Mouse (Mus musculus) neural tube, embryonic 15.5 days (tissue): Measurements from ENCODE around the gene Lrmda. TPM values are rescaled to one million over a fixed set of nuclear protein-coding genes. Genes with fewer than 3 reads are reported as not detected.

Experiments used
- ATAC-seq: fragments of 200-750 bp; cut with Nextera tagmentation; 2 replicates; pipeline ENCODE4 v1.8.0; 2017; ENCODE audit warnings: mild to moderate bottlenecking, moderate TSS enrichment, moderate library complexity; ENCODE audit not compliant: low FRiP score
- H3K27ac ChIP-seq: fragments of 300-500 bp; sonication (generic); replicated peaks from 2 replicates; pipeline ENCODE4 v1.5.1; 2015; ENCODE audit warnings: mild to moderate bottlenecking, inconsistent platforms
- H3K27me3 ChIP-seq: fragments of 300-500 bp; sonication (generic); replicated peaks from 2 replicates; pipeline ENCODE4 v1.6.1; 2015; ENCODE audit warnings: inconsistent platforms
- H3K36me3 ChIP-seq: fragments of 300-500 bp; sonication (generic); 2 replicates; pipeline ENCODE4 v1.6.1; 2015; ENCODE audit warnings: inconsistent platforms
- H3K4me1 ChIP-seq: fragments of 300-500 bp; sonication (generic); 2 replicates; pipeline ENCODE4 v1.6.1; 2015; ENCODE audit warnings: inconsistent platforms
- H3K4me2 ChIP-seq: fragments of 300-500 bp; sonication (generic); 2 replicates; pipeline ENCODE4 v1.6.1; 2015; ENCODE audit warnings: inconsistent platforms, mild to moderate bottlenecking, moderate library complexity
- H3K4me3 ChIP-seq: fragments of 300-500 bp; sonication (generic); replicated peaks from 2 replicates; pipeline ENCODE4 v1.5.1; 2015; ENCODE audit warnings: mild to moderate bottlenecking, inconsistent platforms
- H3K9ac ChIP-seq: fragments of 300-500 bp; sonication (generic); replicated peaks from 2 replicates; pipeline ENCODE4 v1.6.1; 2015; ENCODE audit warnings: mild to moderate bottlenecking, inconsistent platforms
- H3K9me3 ChIP-seq: fragments of 300-500 bp; sonication (generic); replicated peaks from 2 replicates; pipeline ENCODE4 v1.6.1; 2016; ENCODE audit warnings: inconsistent platforms
- WGBS: fragments of 180-500 bp; shearing (Covaris S2); methylation state at CpG from one replicate; pipeline ENCODE4 v1.1.7; 2015; ENCODE audit warnings: mixed read lengths; 5-methylcytosine and 5-hydroxymethylcytosine counted together
- polyA plus RNA-seq: library from polyadenylated mRNA; unstranded; fragments of >200 nt; fragmentation: Nextera tagmentation; extraction: Ambion mirVana; gene quantifications from 2 replicates; pipeline ENCODE4 v1.2.1, GENCODE M21; 2015

The Lrmda gene
- polyA plus RNA-seq, 1 experiment from 2014 or later, result 0.68 TPM

- Histone ChIP-seq H3K4me1 (peaks cover 32% of the 10 kb centered on the region), H3K4me3 (no peak overlapping the region), H3K36me3 (no peaks in the 10 kb centered on the region), H3K9me3 (no peaks in the 10 kb centered on the region), H3K4me2 (no peak overlapping the region), H3K27ac (peak overlapping the region; percentile 41), H3K9ac (no peak overlapping the region), H3K27me3 (no peaks in the 10 kb centered on the region)
- WGBS, result 9% methylated on average over 4 of the region's 4 CpGs
- ATAC-seq, result peak; percentile 72; the same call in 1 of the 2 replicates
These were observed 128.0 kb downstream of the Lrmda start for GRCm38 (mm10) chr14:22147341-22148024.

- Histone ChIP-seq H3K4me1 (peaks cover 31% of the 10 kb centered on the region), H3K4me3 (no peak overlapping the region), H3K4me2 (peak overlapping the region; percentile 29), H3K27ac (no peak overlapping the region), H3K36me3 (no peaks in the 10 kb centered on the region), H3K27me3 (no peaks in the 10 kb centered on the region), H3K9me3 (no peaks in the 10 kb centered on the region), H3K9ac (no peak overlapping the region)
- 16% methylated on average over 13 of the region's 13 CpGs for WGBS
- no peak for ATAC-seq
These were observed 133.2 kb downstream of the Lrmda start for GRCm38 (mm10) chr14:22152701-22153100.

GRCm38 (mm10) chr14:22154096-22154495, 134.6 kb downstream of the Lrmda start:
- Histone ChIP-seq H3K27ac (no peak overlapping the region), H3K9ac (no peak overlapping the region), H3K9me3 (no peaks in the 10 kb centered on the region), H3K4me2 (no peak overlapping the region), H3K4me1 (peaks cover 25% of the 10 kb centered on the region), H3K27me3 (no peaks in the 10 kb centered on the region), H3K4me3 (no peak overlapping the region), H3K36me3 (no peaks in the 10 kb centered on the region)
- no peak for ATAC-seq
- WGBS, result 77% methylated on average over 8 of the region's 8 CpGs

- Histone ChIP-seq H3K4me2 (no peak overlapping the region), H3K9ac (no peak overlapping the region), H3K4me1 (peaks cover 25% of the 10 kb centered on the region), H3K4me3 (no peak overlapping the region), H3K9me3 (no peaks in the 10 kb centered on the region), H3K27ac (no peak overlapping the region), H3K27me3 (no peaks in the 10 kb centered on the region), H3K36me3 (no peaks in the 10 kb centered on the region)
- no peak for ATAC-seq
- 21% methylated on average over 2 of the region's 2 CpGs for WGBS
These were observed 135.5 kb downstream of the Lrmda start for GRCm38 (mm10) chr14:22155034-22155433.

- ATAC-seq, result no peak
- H3K27ac ChIP-seq, result no peak overlapping the region
- no peaks in the 10 kb centered on the region for H3K9me3 ChIP-seq
- H3K4me1 ChIP-seq, result peaks cover 25% of the 10 kb centered on the region
- no peak overlapping the region for H3K9ac ChIP-seq
- no peaks in the 10 kb centered on the region for H3K27me3 ChIP-seq
- H3K36me3 ChIP-seq, result no peaks in the 10 kb centered on the region
- no peak overlapping the region for H3K4me3 ChIP-seq
- no peak overlapping the region for H3K4me2 ChIP-seq
- WGBS, result 27% methylated on average over 4 of the region's 4 CpGs
These were observed 136.1 kb downstream of the Lrmda start for GRCm38 (mm10) chr14:22155512-22156026.

- Histone ChIP-seq H3K36me3 (no peaks in the 10 kb centered on the region), H3K4me3 (no peak overlapping the region), H3K9ac (no peak overlapping the region), H3K27me3 (no peaks in the 10 kb centered on the region), H3K4me1 (peaks cover 25% of the 10 kb centered on the region), H3K9me3 (no peaks in the 10 kb centered on the region), H3K4me2 (no peak overlapping the region), H3K27ac (no peak overlapping the region)
- WGBS, result 66% methylated on average over 6 of the region's 6 CpGs
- no peak for ATAC-seq
These were observed 137.5 kb downstream of the Lrmda start for GRCm38 (mm10) chr14:22156991-22157390.

GRCm38 (mm10) chr14:22161416-22161815, 141.9 kb downstream of the Lrmda start:
- no peaks in the 10 kb centered on the region for H3K36me3 ChIP-seq
- no peaks in the 10 kb centered on the region for H3K9me3 ChIP-seq
- no peak for ATAC-seq
- H3K4me1 ChIP-seq, result 0 out of 2 replicates have a peak, but pooled peaks cover 7% of the 10 kb centered on the region
- H3K9ac ChIP-seq, result no peak overlapping the region
- no peak overlapping the region for H3K27ac ChIP-seq
- H3K27me3 ChIP-seq, result 0 out of 2 replicates have a peak, but pooled peaks cover 2% of the 10 kb centered on the region
- 21% methylated on average over 3 of the region's 3 CpGs for WGBS
- H3K4me2 ChIP-seq, result no peak overlapping the region
- H3K4me3 ChIP-seq, result no peak overlapping the region

GRCm38 (mm10) chr14:22167285-22167684, 147.8 kb downstream of the Lrmda start:
- Histone ChIP-seq H3K36me3 (no peaks in the 10 kb centered on the region), H3K4me3 (no peak overlapping the region), H3K27ac (no peak overlapping the region), H3K4me2 (no peak overlapping the region), H3K4me1 (peaks cover 24% of the 10 kb centered on the region), H3K27me3 (0 out of 2 replicates have a peak, but pooled peaks cover 2% of the 10 kb centered on the region), H3K9ac (no peak overlapping the region), H3K9me3 (no peaks in the 10 kb centered on the region)
- 28% methylated on average over 7 of the region's 7 CpGs for WGBS
- no peak for ATAC-seq

GRCm38 (mm10) chr14:22168077-22168794, 148.7 kb downstream of the Lrmda start:
- Histone ChIP-seq H3K4me3 (no peak overlapping the region), H3K27ac (peak overlapping the region; percentile 63), H3K9ac (no peak overlapping the region), H3K27me3 (0 out of 2 replicates have a peak, but pooled peaks cover 2% of the 10 kb centered on the region), H3K4me1 (peaks cover 24% of the 10 kb centered on the region), H3K4me2 (peak overlapping the region; percentile 36), H3K36me3 (no peaks in the 10 kb centered on the region), H3K9me3 (no peaks in the 10 kb centered on the region)
- ATAC-seq, result no peak
- 7% methylated on average over 11 of the region's 11 CpGs for WGBS

- Histone ChIP-seq H3K9ac (no peak overlapping the region), H3K4me3 (no peak overlapping the region), H3K4me1 (peaks cover 24% of the 10 kb centered on the region), H3K27ac (peak overlapping the region; percentile 63; the same call in 1 of the 2 replicates), H3K36me3 (no peaks in the 10 kb centered on the region), H3K9me3 (no peaks in the 10 kb centered on the region), H3K27me3 (0 out of 2 replicates have a peak, but pooled peaks cover 2% of the 10 kb centered on the region), H3K4me2 (peak overlapping the region; percentile 36)
- ATAC-seq, result peak; percentile 28; the same call in 1 of the 2 replicates
- WGBS, result 14% methylated on average over 14 of the region's 14 CpGs
These were observed 149.5 kb downstream of the Lrmda start for GRCm38 (mm10) chr14:22168795-22169568.

- Histone ChIP-seq H3K4me3 (no peak overlapping the region), H3K9me3 (no peaks in the 10 kb centered on the region), H3K27ac (no peak overlapping the region), H3K27me3 (no peaks in the 10 kb centered on the region), H3K4me1 (peaks cover 7% of the 10 kb centered on the region), H3K36me3 (no peaks in the 10 kb centered on the region), H3K4me2 (no peak overlapping the region), H3K9ac (no peak overlapping the region)
- 54% methylated on average over 9 of the region's 9 CpGs for WGBS
- ATAC-seq, result no peak
These were observed 155.2 kb downstream of the Lrmda start for GRCm38 (mm10) chr14:22174757-22175156.
